Mouse (Mus musculus): ENCODE measurements around the gene Fosb. TPM values are rescaled to one million over a fixed set of nuclear protein-coding genes. Genes with fewer than 3 reads are reported as not detected.

Fosb gene
- polyA plus RNA-seq, 1 experiment = 16.7 TPM

DNA sequence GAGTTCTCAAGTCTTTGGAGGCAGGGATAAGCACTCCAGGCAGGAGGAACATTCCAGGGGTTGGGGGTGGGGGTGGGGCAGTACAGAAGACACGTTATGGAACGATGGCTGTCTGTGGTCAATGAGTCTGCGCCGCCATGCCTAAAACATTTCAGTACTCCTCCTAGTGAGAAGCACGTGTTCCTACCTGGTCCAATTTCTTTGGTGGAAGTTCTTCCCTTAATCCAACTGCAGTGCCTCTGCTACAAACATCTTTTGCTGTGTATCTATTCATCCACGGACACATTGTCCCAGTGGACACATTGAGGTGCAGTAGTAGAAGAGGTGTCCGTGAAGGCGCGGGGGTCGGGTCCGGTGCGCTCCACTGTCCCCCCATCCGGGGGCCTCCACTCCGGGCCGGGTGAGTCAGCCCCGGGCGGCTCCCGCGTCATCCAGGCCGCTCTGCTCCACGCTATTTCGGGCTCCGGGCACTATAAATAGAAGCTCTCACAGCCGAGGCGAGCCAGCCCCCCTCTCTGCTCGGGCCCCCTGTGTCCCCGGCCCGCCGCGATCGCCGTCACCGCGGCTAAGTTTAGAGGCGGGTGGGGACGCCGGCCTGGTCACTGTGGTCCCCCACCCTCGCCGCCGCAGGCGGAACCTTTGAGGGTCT is 32.0 kb upstream of the Fosb start:
- H3K4me3 ChIP-seq (ENCODE audit: low read depth, low read length) = peak overlapping the region; percentile 49
- TF ChIP-seq POLR2A (IDR thresholded peaks at IDR 0.05; ENCODE audit: low read depth, low read length) (no peak), CTCF (IDR thresholded peaks at IDR 0.05; ENCODE audit: extremely low read depth, insufficient read length, insufficient replicate concordance, low read depth, low read length) (no peak)
- no peak overlapping the region for H3K27ac ChIP-seq (ENCODE audit: insufficient read depth, low read depth, low read length)
- peaks cover 8% of the 10 kb centered on the region for H3K27me3 ChIP-seq (ENCODE audit: control insufficient read depth, insufficient read depth, low read length)
- peaks cover 14% of the 10 kb centered on the region for H3K4me1 ChIP-seq (ENCODE audit: control insufficient read depth, insufficient read depth, insufficient read length, low read length)
- WGBS = 1% methylated on average over 41 of the region's 41 CpGs
- no peaks in the 10 kb centered on the region for H3K36me3 ChIP-seq (ENCODE audit: control insufficient read depth, insufficient read depth, low read length)

DNA sequence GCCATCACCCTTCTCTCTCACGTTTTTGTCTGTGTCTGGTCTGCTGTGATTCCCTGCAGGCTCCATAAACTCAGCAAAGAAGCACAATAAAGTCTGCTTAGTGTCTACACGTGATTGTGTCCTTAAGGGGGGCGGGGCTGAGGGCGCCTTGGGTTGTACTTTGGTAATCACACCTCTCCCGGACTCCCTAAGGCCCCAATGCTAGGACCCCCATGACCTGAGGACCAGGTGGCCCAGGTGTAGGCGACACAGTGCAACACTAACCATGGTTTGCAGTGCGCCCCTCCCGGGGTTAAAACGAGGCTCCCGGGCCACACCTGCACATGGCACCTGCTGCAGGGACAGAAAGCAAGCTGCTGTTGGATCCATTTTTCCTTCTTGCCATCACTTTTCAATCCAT is 31.4 kb upstream of the Fosb start:
- no peak overlapping the region for H3K4me3 ChIP-seq (ENCODE audit: low read depth, low read length)
- H3K27ac ChIP-seq (ENCODE audit: insufficient read depth, low read depth, low read length) = no peak overlapping the region
- 14% methylated on average over 10 of the region's 10 CpGs for WGBS
- H3K27me3 ChIP-seq (ENCODE audit: control insufficient read depth, insufficient read depth, low read length) = peaks cover 8% of the 10 kb centered on the region
- peaks cover 14% of the 10 kb centered on the region for H3K4me1 ChIP-seq (ENCODE audit: control insufficient read depth, insufficient read depth, insufficient read length, low read length)
- H3K36me3 ChIP-seq (ENCODE audit: control insufficient read depth, insufficient read depth, low read length) = no peaks in the 10 kb centered on the region
- TF ChIP-seq CTCF (IDR thresholded peaks at IDR 0.05; ENCODE audit: extremely low read depth, insufficient read length, insufficient replicate concordance, low read depth, low read length) = no peak
- no peak for TF ChIP-seq POLR2A (IDR thresholded peaks at IDR 0.05; ENCODE audit: low read depth, low read length)

- peaks cover 5% of the 10 kb centered on the region for H3K4me1 ChIP-seq (ENCODE audit: control insufficient read depth, insufficient read depth, insufficient read length, low read length)
- TF ChIP-seq POLR2A (IDR thresholded peaks at IDR 0.05; ENCODE audit: low read depth, low read length) (no peak), CTCF (IDR thresholded peaks at IDR 0.05; ENCODE audit: extremely low read depth, insufficient read length, insufficient replicate concordance, low read depth, low read length) (no peak)
- no peak overlapping the region for H3K4me3 ChIP-seq (ENCODE audit: low read depth, low read length)
- H3K36me3 ChIP-seq (ENCODE audit: control insufficient read depth, insufficient read depth, low read length) = no peaks in the 10 kb centered on the region
- peaks cover 8% of the 10 kb centered on the region for H3K27me3 ChIP-seq (ENCODE audit: control insufficient read depth, insufficient read depth, low read length)
- 67% methylated on average over 7 of the region's 7 CpGs for WGBS
- no peak overlapping the region for H3K27ac ChIP-seq (ENCODE audit: insufficient read depth, low read depth, low read length)
These were observed 28.7 kb upstream of the Fosb start for GRCm38 (mm10) chr7:19338596-19338995.

- TF ChIP-seq CTCF (IDR thresholded peaks at IDR 0.05; ENCODE audit: extremely low read depth, insufficient read length, insufficient replicate concordance, low read depth, low read length) (no peak), POLR2A (IDR thresholded peaks at IDR 0.05; ENCODE audit: low read depth, low read length) (no peak)
- 73% methylated on average over 2 of the region's 2 CpGs for WGBS
- Histone ChIP-seq H3K4me3 (ENCODE audit: low read depth, low read length) (no peak overlapping the region), H3K4me1 (ENCODE audit: control insufficient read depth, insufficient read depth, insufficient read length, low read length) (peaks cover 7% of the 10 kb centered on the region), H3K27ac (ENCODE audit: insufficient read depth, low read depth, low read length) (no peak overlapping the region), H3K27me3 (ENCODE audit: control insufficient read depth, insufficient read depth, low read length) (peaks cover 8% of the 10 kb centered on the region), H3K36me3 (ENCODE audit: control insufficient read depth, insufficient read depth, low read length) (no peaks in the 10 kb centered on the region)
These were observed 28.2 kb upstream of the Fosb start for GRCm38 (mm10) chr7:19338060-19338459.

GRCm38 (mm10) chr7:19337122-19337521 is 27.3 kb upstream of the Fosb start:
- WGBS = 55% methylated on average over 10 of the region's 10 CpGs
- H3K27ac ChIP-seq (ENCODE audit: insufficient read depth, low read depth, low read length) = no peak overlapping the region
- H3K36me3 ChIP-seq (ENCODE audit: control insufficient read depth, insufficient read depth, low read length) = no peaks in the 10 kb centered on the region
- H3K27me3 ChIP-seq (ENCODE audit: control insufficient read depth, insufficient read depth, low read length) = peaks cover 8% of the 10 kb centered on the region
- H3K4me1 ChIP-seq (ENCODE audit: control insufficient read depth, insufficient read depth, insufficient read length, low read length) = peaks cover 8% of the 10 kb centered on the region
- H3K4me3 ChIP-seq (ENCODE audit: low read depth, low read length) = no peak overlapping the region
- TF ChIP-seq CTCF (IDR thresholded peaks at IDR 0.05; ENCODE audit: extremely low read depth, insufficient read length, insufficient replicate concordance, low read depth, low read length) (no peak), POLR2A (IDR thresholded peaks at IDR 0.05; ENCODE audit: low read depth, low read length) (no peak)

DNA sequence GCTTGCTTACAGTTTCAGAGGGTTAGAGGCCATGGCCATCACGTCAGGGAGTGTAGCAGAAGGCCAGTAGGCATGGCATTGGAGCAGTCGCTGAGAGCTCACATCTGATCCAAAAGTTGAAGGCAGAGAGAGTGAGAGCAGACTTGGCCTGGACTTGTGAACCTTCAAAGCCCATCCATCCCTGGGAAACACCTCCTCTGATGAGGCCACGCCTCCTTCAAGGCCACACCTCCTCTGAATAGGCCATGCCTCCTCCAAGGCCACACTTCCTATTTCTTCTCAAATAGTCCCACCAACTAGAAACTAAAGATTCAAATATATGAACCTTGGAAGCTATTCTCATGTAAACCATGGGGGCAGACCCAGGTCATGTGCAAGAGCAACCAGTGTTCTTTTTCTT is 25.7 kb upstream of the Fosb start:
- Histone ChIP-seq H3K27me3 (ENCODE audit: control insufficient read depth, insufficient read depth, low read length) (0 out of 2 replicates have a peak, but pooled peaks cover 3% of the 10 kb centered on the region), H3K36me3 (ENCODE audit: control insufficient read depth, insufficient read depth, low read length) (no peaks in the 10 kb centered on the region), H3K4me3 (ENCODE audit: low read depth, low read length) (no peak overlapping the region), H3K4me1 (ENCODE audit: control insufficient read depth, insufficient read depth, insufficient read length, low read length) (peaks cover 3% of the 10 kb centered on the region; the same call in 1 of the 2 replicates), H3K27ac (ENCODE audit: insufficient read depth, low read depth, low read length) (no peak overlapping the region)
- TF ChIP-seq CTCF (IDR thresholded peaks at IDR 0.05; ENCODE audit: extremely low read depth, insufficient read length, insufficient replicate concordance, low read depth, low read length) (no peak), POLR2A (IDR thresholded peaks at IDR 0.05; ENCODE audit: low read depth, low read length) (no peak)
- WGBS = 40% methylated on average over 3 of the region's 3 CpGs

- WGBS = under 1% methylated on average over 52 of the region's 52 CpGs
- TF ChIP-seq CTCF (IDR thresholded peaks at IDR 0.05; ENCODE audit: extremely low read depth, insufficient read length, insufficient replicate concordance, low read depth, low read length) (no peak), POLR2A (IDR thresholded peaks at IDR 0.05; ENCODE audit: low read depth, low read length) (no peak)
- H3K27ac ChIP-seq (ENCODE audit: insufficient read depth, low read depth, low read length) = 0 out of 2 replicates have a peak overlapping the region, but pooled peaks have one; percentile 27
- H3K36me3 ChIP-seq (ENCODE audit: control insufficient read depth, insufficient read depth, low read length) = no peaks in the 10 kb centered on the region
- peaks cover 4% of the 10 kb centered on the region; the same call in 1 of the 2 replicates for H3K4me1 ChIP-seq (ENCODE audit: control insufficient read depth, insufficient read depth, insufficient read length, low read length)
- 0 out of 2 replicates have a peak, but pooled peaks cover 3% of the 10 kb centered on the region for H3K27me3 ChIP-seq (ENCODE audit: control insufficient read depth, insufficient read depth, low read length)
- H3K4me3 ChIP-seq (ENCODE audit: low read depth, low read length) = peak overlapping the region; percentile 64
These were observed 23.0 kb upstream of the Fosb start for GRCm38 (mm10) chr7:19332709-19333352.

All from small intestine, adult 2 months (tissue).